Mouse (Mus musculus) forebrain, postnatal 0 days (tissue): ENCODE results near the gene Olfr513. TPM values are rescaled to one million over a fixed set of nuclear protein-coding genes. Genes with fewer than 3 reads are reported as not detected.

Experiments used
- ATAC-seq: fragments of 200-750 bp; cut with Nextera tagmentation; 2 replicates; pipeline ENCODE4 v1.8.0; 2017; ENCODE audit warnings: mild to moderate bottlenecking, moderate library complexity
- DNase-seq: peaks from one replicate; pipeline ENCODE4 v3.0.0-alpha.2; 2015
- H3K27ac ChIP-seq: fragments of 300-500 bp; sonication (generic); 2 replicates; pipeline ENCODE4 v1.5.1; 2014; ENCODE audit warnings: low read depth, mild to moderate bottlenecking, antibody characterized with exemption, low read length, moderate library complexity, mixed read lengths
- H3K27me3 ChIP-seq: fragments of 300-500 bp; sonication (generic); 2 replicates; pipeline ENCODE4 v1.6.1; 2014; ENCODE audit warnings: mild to moderate bottlenecking, low read length, mixed read lengths; ENCODE audit not compliant: insufficient read depth
- H3K36me3 ChIP-seq: fragments of 300-500 bp; sonication (generic); 2 replicates; pipeline ENCODE4 v1.6.1; 2014; ENCODE audit warnings: mild to moderate bottlenecking, moderate library complexity; ENCODE audit not compliant: insufficient read depth
- H3K4me1 ChIP-seq: fragments of 300-500 bp; sonication (generic); 2 replicates; pipeline ENCODE4 v1.6.1; 2014; ENCODE audit warnings: antibody characterized with exemption; ENCODE audit not compliant: insufficient read depth
- H3K4me2 ChIP-seq: fragments of 300-500 bp; sonication (generic); 2 replicates; pipeline ENCODE4 v1.6.1; 2014; ENCODE audit warnings: low read depth, mild to moderate bottlenecking, moderate library complexity
- H3K4me3 ChIP-seq: fragments of 300-500 bp; sonication (generic); 2 replicates; pipeline ENCODE4 v1.5.1; 2014; ENCODE audit warnings: low read depth, low read length, mixed read lengths
- H3K9ac ChIP-seq: fragments of 300-500 bp; sonication (generic); 2 replicates; pipeline ENCODE4 v1.6.1; 2014; ENCODE audit warnings: mild to moderate bottlenecking
- H3K9me3 ChIP-seq: fragments of 300-500 bp; sonication (generic); 2 replicates; pipeline ENCODE4 v1.6.1; 2016; ENCODE audit warnings: low read length
- CTCF ChIP-seq: sonication (generic); IDR thresholded peaks from 2 replicates; pipeline ENCODE4 v1.5.1; 2016; ENCODE audit warnings: antibody characterized with exemption, control low read depth, low read depth
- WGBS: fragments of 180-500 bp; shearing (Covaris S2); extraction: QIAGEN DNeasy Blood & Tissue Kit; methylation state at CpG from one replicate; pipeline ENCODE4 v1.1.7; 2014; 5-methylcytosine and 5-hydroxymethylcytosine counted together
- polyA plus RNA-seq: library from polyadenylated mRNA; unstranded; fragments of >200 nt; fragmentation: Nextera tagmentation; extraction: Ambion mirVana; gene quantifications from 2 replicates; pipeline ENCODE4 v1.2.1, GENCODE M21; 2015
- total RNA-seq: library from RNA; depleted of rRNA; stranded (reverse); fragments of >200 nt; gene quantifications from 2 replicates; pipeline ENCODE4 v1.2.3, GENCODE M21; 2014; rRNA removed

The Olfr513 gene
- total RNA-seq (not detected in 2 replicates), polyA plus RNA-seq (not detected in 2 replicates)

GRCm38 (mm10) chr7:108750673-108751072 lies at the start of gene Olfr513:
Gene Olfr513 (plus strand): TSS chr7:108750973.
- no peak for ATAC-seq
- no peak for DNase-seq
- no peaks in the 10 kb centered on the region for H3K36me3 ChIP-seq
- H3K9me3 ChIP-seq = no peaks in the 10 kb centered on the region
- no peak within 1 kb of the TSS for H3K9ac ChIP-seq
- TF ChIP-seq CTCF = no peak
- no peaks in the 10 kb centered on the region for H3K4me1 ChIP-seq
- H3K4me3 ChIP-seq = no peak within 1 kb of the TSS
- no peak within 1 kb of the TSS for H3K4me2 ChIP-seq
- 81% methylated on average over 1 of the region's 1 CpGs for WGBS
- no peak within 1 kb of the TSS for H3K27ac ChIP-seq
- no peaks in the 10 kb centered on the region for H3K27me3 ChIP-seq

- no peak for ATAC-seq
- no peak within 1 kb of the TSS for H3K9ac ChIP-seq
- H3K27ac ChIP-seq = no peak within 1 kb of the TSS
- TF ChIP-seq CTCF = no peak
- H3K4me3 ChIP-seq = no peak within 1 kb of the TSS
- no peaks in the 10 kb centered on the region for H3K27me3 ChIP-seq
- no peak within 1 kb of the TSS for H3K4me2 ChIP-seq
- DNase-seq = no peak
- no peaks in the 10 kb centered on the region for H3K36me3 ChIP-seq
- no peaks in the 10 kb centered on the region for H3K9me3 ChIP-seq
- no peaks in the 10 kb centered on the region for H3K4me1 ChIP-seq
These were observed 37.8 kb upstream of the Olfr513 start, which contains the start of gene Olfr512 for GRCm38 (mm10) chr7:108713020-108713419. Gene Olfr512 (plus strand): TSS chr7:108713320.

GRCm38 (mm10) chr7:108760411-108760810 lies 9.6 kb downstream of the Olfr513 start:
- H3K4me2 ChIP-seq = no peak overlapping the region
- no peak for ATAC-seq
- H3K9me3 ChIP-seq = no peaks in the 10 kb centered on the region
- DNase-seq = no peak
- no peak overlapping the region for H3K4me3 ChIP-seq
- no peak overlapping the region for H3K9ac ChIP-seq
- no peaks in the 10 kb centered on the region for H3K4me1 ChIP-seq
- H3K27ac ChIP-seq = no peak overlapping the region
- 25% methylated on average over 3 of the region's 3 CpGs for WGBS
- TF ChIP-seq CTCF = no peak
- no peaks in the 10 kb centered on the region for H3K27me3 ChIP-seq
- H3K36me3 ChIP-seq = no peaks in the 10 kb centered on the region

GRCm38 (mm10) chr7:108797205-108797933 lies 46.6 kb downstream of the Olfr513 start:
- H3K9ac ChIP-seq = no peak overlapping the region
- no peaks in the 10 kb centered on the region for H3K9me3 ChIP-seq
- no peak for TF ChIP-seq CTCF
- no peak overlapping the region for H3K27ac ChIP-seq
- 26% methylated on average over 1 of the region's 1 CpGs for WGBS
- ATAC-seq (no peak), DNase-seq (no peak)
- H3K36me3 ChIP-seq = no peaks in the 10 kb centered on the region
- H3K4me3 ChIP-seq = no peak overlapping the region
- no peaks in the 10 kb centered on the region for H3K27me3 ChIP-seq
- H3K4me2 ChIP-seq = no peak overlapping the region
- H3K4me1 ChIP-seq = no peaks in the 10 kb centered on the region

Other genes with a start within 250 kb of the Olfr513 start
- gene Olfr502, start 225.9 kb upstream of the Olfr513 start, total RNA-seq = not detected in 2 replicates
- gene Olfr502, start 225.9 kb upstream of the Olfr513 start, polyA plus RNA-seq = not detected in 2 replicates
- gene Olfr503, start 206.4 kb upstream of the Olfr513 start, total RNA-seq = not detected in 2 replicates
- gene Olfr503, start 206.4 kb upstream of the Olfr513 start, polyA plus RNA-seq = not detected in 2 replicates
- gene Olfr504, start 185.2 kb upstream of the Olfr513 start, total RNA-seq = not detected in 2 replicates
- gene Olfr504, start 185.2 kb upstream of the Olfr513 start, polyA plus RNA-seq = not detected in 2 replicates
- gene Olfr506, start 140.2 kb upstream of the Olfr513 start, total RNA-seq = not detected in 2 replicates
- gene Olfr506, start 140.2 kb upstream of the Olfr513 start, polyA plus RNA-seq = not detected in 2 replicates
- gene Olfr507, start 129.2 kb upstream of the Olfr513 start, total RNA-seq = not detected in 2 replicates
- gene Olfr507, start 129.2 kb upstream of the Olfr513 start, polyA plus RNA-seq = not detected in 2 replicates
- gene Olfr508, start 121.0 kb upstream of the Olfr513 start, total RNA-seq = not detected in 2 replicates
- not detected in 2 replicates for gene Olfr508, start 121.0 kb upstream of the Olfr513 start, polyA plus RNA-seq
- not detected in 2 replicates for gene Olfr509, start 99.1 kb upstream of the Olfr513 start, total RNA-seq
- not detected in 2 replicates for gene Olfr509, start 99.1 kb upstream of the Olfr513 start, polyA plus RNA-seq
- gene Olfr510, start 84.6 kb upstream of the Olfr513 start, total RNA-seq = not detected in 2 replicates
- gene Olfr510, start 84.6 kb upstream of the Olfr513 start, polyA plus RNA-seq = not detected in 2 replicates
- gene Olfr512, start 37.7 kb upstream of the Olfr513 start, total RNA-seq = not detected in 2 replicates
- gene Olfr512, start 37.7 kb upstream of the Olfr513 start, polyA plus RNA-seq = not detected in 2 replicates
- not detected in 2 replicates for gene Olfr514, start 75.0 kb downstream of the Olfr513 start, total RNA-seq
- not detected in 2 replicates for gene Olfr514, start 75.0 kb downstream of the Olfr513 start, polyA plus RNA-seq
- gene Olfr516, start 99.6 kb downstream of the Olfr513 start, total RNA-seq = not detected in 2 replicates
- not detected in 2 replicates for gene Olfr516, start 99.6 kb downstream of the Olfr513 start, polyA plus RNA-seq
- gene Olfr517, start 121.4 kb downstream of the Olfr513 start, total RNA-seq = not detected in 2 replicates
- gene Olfr517, start 121.4 kb downstream of the Olfr513 start, polyA plus RNA-seq = not detected in 2 replicates
- not detected in 2 replicates for gene Olfr518, start 134.0 kb downstream of the Olfr513 start, total RNA-seq
- gene Olfr518, start 134.0 kb downstream of the Olfr513 start, polyA plus RNA-seq = not detected in 2 replicates
- gene Olfr519, start 143.4 kb downstream of the Olfr513 start, total RNA-seq = not detected in 2 replicates
- not detected in 2 replicates for gene Olfr519, start 143.4 kb downstream of the Olfr513 start, polyA plus RNA-seq
- 0.05 TPM in 1 of 2 replicates, not detected in the other for gene Nlrp10, start 179.2 kb downstream of the Olfr513 start, total RNA-seq
- gene Nlrp10, start 179.2 kb downstream of the Olfr513 start, polyA plus RNA-seq = 0.04 and 0.10 TPM in 2 replicates
- 118 and 120 TPM in 2 replicates for gene Eif3f, start 183.4 kb downstream of the Olfr513 start, total RNA-seq
- gene Eif3f, start 183.4 kb downstream of the Olfr513 start, polyA plus RNA-seq = 80.6 and 81.5 TPM in 2 replicates
- 158 and 188 TPM in 2 replicates for gene Tub, start 199.4 kb downstream of the Olfr513 start, total RNA-seq
- gene Tub, start 199.4 kb downstream of the Olfr513 start, polyA plus RNA-seq = 30.2 and 39.1 TPM in 2 replicates